Mouse (Mus musculus) kidney, embryonic 16.5 days (tissue): Measurements from ENCODE around the gene D1Pas1. TPM values are rescaled to one million over a fixed set of nuclear protein-coding genes. Genes with fewer than 3 reads are reported as not detected.

Experiments
- ATAC-seq: fragments of 200-750 bp; cut with Nextera tagmentation; 2 replicates; pipeline ENCODE4 v1.8.0; 2017; ENCODE audit warnings: moderate TSS enrichment; ENCODE audit not compliant: low FRiP score, low TSS enrichment
- H3K27ac ChIP-seq: fragments of 300-500 bp; sonication (generic); 2 replicates; pipeline ENCODE4 v1.5.1; 2014; ENCODE audit warnings: low read length
- H3K27me3 ChIP-seq: fragments of 300-500 bp; sonication (generic); 2 replicates; pipeline ENCODE4 v1.6.1; 2014; ENCODE audit warnings: low read length, control low read depth, mixed read lengths; ENCODE audit not compliant: insufficient read depth
- H3K36me3 ChIP-seq: fragments of 300-500 bp; sonication (generic); 2 replicates; pipeline ENCODE4 v1.6.1; 2014; ENCODE audit warnings: low read length, control low read depth, mixed read lengths; ENCODE audit not compliant: insufficient read depth
- H3K4me1 ChIP-seq: fragments of 300-500 bp; sonication (generic); 2 replicates; pipeline ENCODE4 v1.6.1; 2014; ENCODE audit warnings: low read length, control low read depth, mixed read lengths; ENCODE audit not compliant: insufficient read depth
- H3K4me2 ChIP-seq: fragments of 300-500 bp; sonication (generic); replicated peaks from 2 replicates; pipeline ENCODE4 v1.6.1; 2014; ENCODE audit warnings: low read depth, low read length
- H3K4me3 ChIP-seq: fragments of 300-500 bp; sonication (generic); 2 replicates; pipeline ENCODE4 v1.5.1; 2014; ENCODE audit warnings: mild to moderate bottlenecking, low read length
- H3K9ac ChIP-seq: fragments of 300-500 bp; sonication (generic); replicated peaks from 2 replicates; pipeline ENCODE4 v1.6.1; 2014; ENCODE audit warnings: low read length
- H3K9me3 ChIP-seq: fragments of 300-500 bp; sonication (generic); 2 replicates; pipeline ENCODE4 v1.6.1; 2016; ENCODE audit warnings: low read length, control low read depth
- whole genome bisulfite sequencing: fragments of 180-500 bp; shearing (Covaris S2); extraction: QIAGEN DNeasy Blood & Tissue Kit; methylation state at CpG from one replicate; pipeline ENCODE4 v1.1.7; 2014; 5-methylcytosine and 5-hydroxymethylcytosine counted together
- polyA plus RNA-seq: library from polyadenylated mRNA; unstranded; fragments of >200 nt; fragmentation: Nextera tagmentation; extraction: Ambion mirVana; gene quantifications from 2 replicates; pipeline ENCODE4 v1.2.1, GENCODE M21; 2015

D1Pas1 gene
- polyA plus RNA-seq, 1 experiment from 2014 or later = not detected

DNA sequence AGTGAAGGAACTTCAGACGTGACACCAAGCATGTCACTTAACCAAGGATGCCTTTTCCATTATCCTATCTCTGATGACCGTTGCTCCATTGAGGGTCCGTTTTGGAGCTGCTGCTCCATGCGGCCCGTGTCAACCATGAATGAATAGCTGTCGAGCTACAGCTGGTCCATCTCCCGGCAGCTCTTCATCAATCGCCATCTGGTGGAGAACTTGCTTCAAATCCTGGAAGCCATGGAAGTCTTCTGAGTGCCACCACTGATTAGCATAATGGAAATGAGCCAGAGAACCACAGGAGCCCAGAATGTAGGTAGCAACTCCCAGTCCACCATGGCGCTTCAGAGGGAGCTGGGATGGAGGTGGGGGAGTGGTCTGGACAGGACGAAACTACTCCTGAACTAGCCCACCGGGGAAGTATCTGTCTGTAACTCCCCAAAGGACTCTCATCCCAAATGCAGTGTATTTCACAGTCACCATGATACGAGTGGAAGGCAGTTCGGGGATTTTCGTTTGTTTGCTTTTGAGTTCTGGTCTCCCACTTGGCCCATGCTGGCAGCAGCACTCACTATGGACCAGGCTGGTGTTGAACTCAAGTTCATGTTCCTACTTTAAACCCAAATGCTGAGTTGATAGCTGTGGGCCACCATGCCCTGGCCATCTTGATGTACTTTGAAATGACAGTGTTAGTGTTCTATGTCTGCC, 39.2 kb downstream of the D1Pas1 start:
- Histone ChIP-seq H3K27me3 (no peaks in the 10 kb centered on the region), H3K36me3 (no peaks in the 10 kb centered on the region), H3K27ac (no peak overlapping the region), H3K9ac (no peak overlapping the region), H3K4me1 (no peaks in the 10 kb centered on the region), H3K4me2 (no peak overlapping the region), H3K9me3 (no peaks in the 10 kb centered on the region), H3K4me3 (no peak overlapping the region)
- WGBS = 84% methylated on average over 14 of the region's 14 CpGs
- ATAC-seq = no peak

DNA sequence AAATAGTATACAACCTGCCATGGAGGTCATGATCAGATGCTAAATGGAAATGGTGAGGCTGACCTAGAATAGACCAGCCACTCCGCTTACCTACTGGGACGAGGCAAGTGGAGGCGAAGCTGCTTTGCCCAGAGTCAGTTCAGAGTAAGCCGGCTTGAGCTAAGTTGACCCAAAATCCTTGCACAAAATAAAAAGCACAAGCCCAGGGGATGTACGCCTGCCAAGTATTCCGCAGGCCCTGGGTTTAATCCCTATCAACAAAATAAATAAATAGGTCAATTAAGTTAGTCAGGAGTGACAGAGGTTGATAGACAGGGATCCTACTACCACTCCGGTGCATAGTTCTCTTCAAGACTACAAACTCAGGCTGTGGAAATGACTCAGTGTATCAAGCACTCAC, 41.0 kb downstream of the D1Pas1 start:
- H3K36me3 ChIP-seq = no peaks in the 10 kb centered on the region
- no peak overlapping the region for H3K4me2 ChIP-seq
- ATAC-seq = no peak
- H3K4me3 ChIP-seq = no peak overlapping the region
- H3K9ac ChIP-seq = no peak overlapping the region
- H3K4me1 ChIP-seq = no peaks in the 10 kb centered on the region
- H3K27ac ChIP-seq = no peak overlapping the region
- no peaks in the 10 kb centered on the region for H3K27me3 ChIP-seq
- 91% methylated on average over 7 of the region's 7 CpGs for WGBS
- no peaks in the 10 kb centered on the region for H3K9me3 ChIP-seq

DNA sequence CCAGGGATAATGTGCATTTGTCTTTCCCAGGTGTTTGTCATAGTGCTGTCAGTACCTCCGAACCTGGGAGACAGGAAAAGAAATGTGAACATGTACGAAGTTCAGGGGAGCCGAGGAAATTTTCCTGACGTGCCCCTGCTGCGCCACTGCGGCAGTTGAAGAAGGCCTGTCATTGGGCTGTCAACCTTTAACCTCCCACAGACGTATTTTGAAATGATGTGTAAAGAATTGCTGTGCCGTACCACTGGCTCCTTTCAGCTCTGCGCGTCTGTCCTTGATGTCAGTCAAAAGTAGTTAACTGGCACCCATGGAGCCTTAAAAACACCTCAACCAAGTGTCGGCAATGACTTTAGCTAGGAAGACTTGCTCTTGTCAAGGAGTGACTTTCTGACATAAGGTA, 42.9 kb downstream of the D1Pas1 start:
- Histone ChIP-seq H3K4me2 (no peak overlapping the region), H3K4me1 (no peaks in the 10 kb centered on the region), H3K9ac (no peak overlapping the region), H3K9me3 (no peaks in the 10 kb centered on the region), H3K36me3 (no peaks in the 10 kb centered on the region), H3K27ac (no peak overlapping the region), H3K27me3 (no peaks in the 10 kb centered on the region), H3K4me3 (no peak overlapping the region)
- ATAC-seq = no peak
- WGBS = 88% methylated on average over 11 of the region's 11 CpGs

DNA sequence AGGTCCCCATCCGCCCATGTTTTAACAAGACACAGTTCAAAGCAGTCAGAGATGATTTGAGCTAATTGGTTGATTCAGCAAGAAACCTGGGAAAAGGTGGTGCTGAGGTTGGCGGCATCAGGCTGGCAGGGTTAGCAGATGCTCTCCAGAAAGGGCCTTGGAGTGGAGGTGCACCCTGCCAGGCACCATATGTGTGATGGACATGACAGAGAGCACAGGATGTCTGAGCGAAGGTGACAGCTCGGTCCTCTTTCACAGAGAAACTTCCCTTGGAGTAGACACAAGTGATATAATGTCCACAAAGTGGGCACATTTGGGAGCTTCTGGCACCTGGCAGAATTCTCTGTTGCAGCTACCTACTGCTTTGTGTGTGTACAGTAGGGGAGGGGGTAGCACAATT, 44.4 kb downstream of the D1Pas1 start:
- 90% methylated on average over 4 of the region's 4 CpGs for WGBS

DNA sequence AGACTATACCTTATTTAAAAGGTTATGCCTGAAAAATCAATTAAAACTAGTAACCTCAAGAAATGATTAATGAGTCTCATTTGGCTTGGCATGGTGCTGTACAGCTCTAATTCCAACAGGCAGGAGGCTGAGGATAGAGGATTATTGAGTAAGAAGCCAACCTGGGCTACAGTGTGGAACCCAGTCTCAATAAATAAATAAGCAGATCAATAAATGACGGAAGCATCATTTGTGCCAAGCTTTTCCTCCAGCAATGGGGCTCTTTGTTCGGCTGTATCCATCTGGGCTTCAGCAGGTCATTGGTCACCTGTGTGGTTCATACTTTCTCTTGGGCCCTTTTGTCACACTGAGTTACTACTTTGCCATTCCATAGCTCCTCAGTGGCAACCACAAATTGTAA, 46.9 kb downstream of the D1Pas1 start:
- no peak overlapping the region for H3K4me2 ChIP-seq
- H3K36me3 ChIP-seq = no peaks in the 10 kb centered on the region
- no peak for ATAC-seq
- no peaks in the 10 kb centered on the region for H3K9me3 ChIP-seq
- WGBS = 90% methylated on average over 2 of the region's 2 CpGs
- H3K27me3 ChIP-seq = no peaks in the 10 kb centered on the region
- H3K9ac ChIP-seq = no peak overlapping the region
- H3K4me3 ChIP-seq = no peak overlapping the region
- no peaks in the 10 kb centered on the region for H3K4me1 ChIP-seq
- no peak overlapping the region for H3K27ac ChIP-seq

More for the DNA sequence above, 44.4 kb downstream of the D1Pas1 start:
- H3K36me3 ChIP-seq = no peaks in the 10 kb centered on the region
- no peaks in the 10 kb centered on the region for H3K27me3 ChIP-seq
- H3K9me3 ChIP-seq = no peaks in the 10 kb centered on the region
- H3K4me2 ChIP-seq = no peak overlapping the region
- ATAC-seq = no peak
- H3K9ac ChIP-seq = no peak overlapping the region
- H3K4me3 ChIP-seq = no peak overlapping the region
- H3K4me1 ChIP-seq = no peaks in the 10 kb centered on the region
- no peak overlapping the region for H3K27ac ChIP-seq

DNA sequence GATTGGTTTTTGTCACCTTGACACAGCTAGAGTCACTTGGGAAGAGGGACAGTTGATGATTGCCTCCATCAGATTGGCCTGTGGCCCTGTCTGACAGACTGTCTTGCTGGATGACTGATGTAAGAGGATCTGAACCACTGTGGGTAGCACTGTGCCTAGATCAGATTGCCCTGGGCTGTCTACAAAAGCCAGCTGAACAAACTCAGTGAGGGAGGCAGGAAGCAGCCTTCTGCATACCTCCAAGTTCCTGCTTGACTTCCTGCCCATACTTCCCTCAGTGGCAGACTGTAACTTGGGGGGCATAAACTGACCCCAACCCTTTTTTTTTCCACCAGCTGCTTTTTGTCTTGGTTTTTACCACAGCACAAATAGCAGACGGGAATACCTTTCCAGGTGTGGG, 48.5 kb downstream of the D1Pas1 start:
- H3K4me1 ChIP-seq = no peaks in the 10 kb centered on the region
- no peak overlapping the region for H3K4me2 ChIP-seq
- H3K27ac ChIP-seq = no peak overlapping the region
- no peak overlapping the region for H3K4me3 ChIP-seq
- H3K9ac ChIP-seq = no peak overlapping the region
- no peaks in the 10 kb centered on the region for H3K9me3 ChIP-seq
- no peak for ATAC-seq
- 68% methylated on average over 1 of the region's 1 CpGs for WGBS
- no peaks in the 10 kb centered on the region for H3K27me3 ChIP-seq
- no peaks in the 10 kb centered on the region for H3K36me3 ChIP-seq

DNA sequence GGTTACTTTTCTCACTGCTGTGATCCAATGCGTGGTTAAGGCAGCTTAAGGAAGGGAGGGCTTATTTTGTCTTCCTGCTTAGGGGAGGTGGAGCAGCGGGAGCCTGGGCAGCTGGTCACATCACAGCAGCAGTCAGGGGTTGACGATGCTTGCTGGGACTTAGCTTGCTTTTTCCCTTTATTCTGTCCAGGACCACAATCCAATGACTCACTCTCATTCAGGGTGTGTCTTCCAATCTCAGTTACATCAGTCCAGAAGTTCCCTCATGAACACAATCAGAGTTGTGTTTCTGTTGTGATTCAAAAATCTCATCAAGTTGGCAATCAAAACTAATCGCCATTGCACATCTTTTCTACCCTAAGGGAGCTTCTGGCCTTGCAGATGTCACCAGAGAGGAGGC, 48.9 kb downstream of the D1Pas1 start:
- no peak overlapping the region for H3K9ac ChIP-seq
- no peak overlapping the region for H3K4me2 ChIP-seq
- H3K27me3 ChIP-seq = no peaks in the 10 kb centered on the region
- no peaks in the 10 kb centered on the region for H3K9me3 ChIP-seq
- no peaks in the 10 kb centered on the region for H3K36me3 ChIP-seq
- H3K27ac ChIP-seq = no peak overlapping the region
- H3K4me1 ChIP-seq = no peaks in the 10 kb centered on the region
- no peak overlapping the region for H3K4me3 ChIP-seq
- 55% methylated on average over 4 of the region's 4 CpGs for WGBS
- ATAC-seq = no peak

GRCm38 (mm10) chr1:187020011-187020410, 52.8 kb downstream of the D1Pas1 start:
- Histone ChIP-seq H3K4me1 (no peaks in the 10 kb centered on the region), H3K36me3 (no peaks in the 10 kb centered on the region), H3K27ac (no peak overlapping the region), H3K27me3 (no peaks in the 10 kb centered on the region), H3K4me3 (no peak overlapping the region), H3K9me3 (no peaks in the 10 kb centered on the region), H3K9ac (no peak overlapping the region), H3K4me2 (no peak overlapping the region)
- no peak for ATAC-seq
- 69% methylated on average over 7 of the region's 7 CpGs for WGBS

Other genes starting within 250 kb of the D1Pas1 start
- gene Rrp15, start 218.1 kb upstream of the D1Pas1 start, polyA plus RNA-seq = 69.3 and 73.1 TPM in 2 replicates
- 1.3 and 1.9 TPM in 2 replicates for gene Spata17, start 248.0 kb downstream of the D1Pas1 start, polyA plus RNA-seq
- 19.9 and 21.8 TPM in 2 replicates for gene Gpatch2, start 248.1 kb downstream of the D1Pas1 start, polyA plus RNA-seq